Mouse (Mus musculus) naive thymus-derived CD4-positive, alpha-beta T cell, adult 5 months (primary cell): Measurements from ENCODE around the gene Sit1. TPM values are rescaled to one million over a fixed set of nuclear protein-coding genes. Genes with fewer than 3 reads are reported as not detected.

Experiments
- polyA plus RNA-seq: library from polyadenylated mRNA; unstranded; fragments of 100-300 nt; shearing (Covaris generic); gene quantifications from one replicate; pipeline ENCODE4 v1.2.1, GENCODE M21; 2017

Sit1 gene
- polyA plus RNA-seq, result 102 TPM

GRCm38 (mm10) chr4:43483535-43484091, at the start of gene Sit1:
Gene Sit1, minus strand, starts transcription at chr4:43483734.

DNA sequence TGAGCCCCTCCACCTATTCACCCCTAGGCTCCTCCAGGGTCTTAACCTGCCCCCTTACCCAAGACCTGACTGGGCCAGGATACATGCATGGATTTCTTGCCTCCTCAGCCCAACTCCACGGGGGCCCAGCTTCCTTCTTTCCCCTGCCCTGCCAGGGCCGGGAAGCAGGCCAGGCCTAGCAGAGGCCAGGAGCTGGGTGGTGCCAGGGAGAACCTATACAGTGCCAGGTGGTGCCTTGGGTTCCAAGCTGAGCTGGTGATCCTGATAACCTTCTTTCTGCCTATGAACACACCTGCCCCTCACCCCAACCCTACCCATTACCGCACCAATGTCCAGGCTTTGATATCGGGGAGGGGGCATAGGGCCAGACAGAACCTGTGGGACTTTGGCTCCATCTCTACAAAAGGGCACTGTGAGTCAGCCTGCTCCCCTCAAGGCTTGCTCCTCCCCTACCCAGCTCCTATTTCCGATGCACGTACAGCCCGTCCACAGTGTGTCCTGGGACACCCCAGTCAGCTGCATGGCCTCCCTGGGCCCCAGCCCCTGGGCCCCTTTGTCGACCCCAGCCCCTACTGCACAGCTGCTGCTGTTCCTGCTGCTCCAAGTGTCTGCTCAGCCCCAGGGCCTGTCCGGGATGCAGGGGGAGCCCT, 23.1 kb upstream of the Sit1 start, which contains the start of gene Car9:
Car9 (plus strand) TSS at position 431 of the 650 bp plus-strand sequence.

GRCm38 (mm10) chr4:43499407-43500333, 16.1 kb upstream of the Sit1 start, which contains the start of gene Arhgef39:
Gene Arhgef39, minus strand, starts transcription at chr4:43499695.

DNA sequence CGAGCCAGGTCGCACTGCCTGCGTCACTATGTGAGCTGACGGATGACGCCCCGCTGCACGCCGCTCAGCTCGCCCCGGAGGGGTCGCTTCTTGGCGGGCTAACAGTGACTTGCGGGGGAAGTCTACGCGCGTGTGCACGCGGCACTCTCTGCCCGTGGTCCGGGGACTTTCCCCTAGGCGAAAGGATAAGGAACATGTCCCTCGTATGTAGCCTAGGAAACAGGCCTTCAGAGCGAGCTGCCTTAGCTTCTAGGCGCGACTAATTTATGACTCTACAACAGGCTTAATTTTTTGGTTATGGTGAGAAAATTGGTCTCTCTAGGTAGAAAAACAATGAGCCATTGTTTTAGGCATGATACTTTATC, 9.3 kb upstream of the Sit1 start, which contains the start of gene Ccdc107:
Ccdc107 (plus strand) TSS at position 80 of the 365 bp plus-strand sequence.

GRCm38 (mm10) chr4:43454041-43454836, 29.3 kb downstream of the Sit1 start, which contains the start of gene Cd72:
Gene Cd72, minus strand, starts transcription at chr4:43454628.

GRCm38 (mm10) chr4:43441639-43442038, 41.9 kb downstream of the Sit1 start, which contains the start of gene Tesk1:
Gene Tesk1, plus strand, starts transcription at chr4:43441939.

Other genes starting within 250 kb of the Sit1 start
- not detected for gene Atp8b5, start 216.6 kb downstream of the Sit1 start, polyA plus RNA-seq
- gene Rusc2, start 101.8 kb downstream of the Sit1 start, polyA plus RNA-seq, result not detected
- not detected for gene Fam166b, start 54.6 kb downstream of the Sit1 start, polyA plus RNA-seq
- 44.9 TPM for gene Tesk1, start 41.8 kb downstream of the Sit1 start, polyA plus RNA-seq
- gene Cd72, start 29.1 kb downstream of the Sit1 start, polyA plus RNA-seq, result 59.9 TPM
- gene Ccdc107, start 9.2 kb upstream of the Sit1 start, polyA plus RNA-seq, result 52.6 TPM
- gene Arhgef39, start 16.0 kb upstream of the Sit1 start, polyA plus RNA-seq, result 6.2 TPM
- gene Car9, start 23.2 kb upstream of the Sit1 start, polyA plus RNA-seq, result 0.42 TPM
- gene Tpm2, start 40.0 kb upstream of the Sit1 start, polyA plus RNA-seq, result not detected
- 82.1 TPM for gene Creb3, start 78.6 kb upstream of the Sit1 start, polyA plus RNA-seq
- gene Tln1, start 79.0 kb upstream of the Sit1 start, polyA plus RNA-seq, result 240 TPM
- 9.6 TPM for gene Rgp1, start 95.0 kb upstream of the Sit1 start, polyA plus RNA-seq
- 39.8 TPM for gene Gba2, start 95.1 kb upstream of the Sit1 start, polyA plus RNA-seq
- gene Msmp, start 100.8 kb upstream of the Sit1 start, polyA plus RNA-seq, result 2.4 TPM
- gene Npr2, start 148.2 kb upstream of the Sit1 start, polyA plus RNA-seq, result not detected
- not detected for gene Spag8, start 169.9 kb upstream of the Sit1 start, polyA plus RNA-seq
- gene Hint2, start 172.7 kb upstream of the Sit1 start, polyA plus RNA-seq, result 37.8 TPM
- 1.2 TPM for gene Tmem8b, start 185.2 kb upstream of the Sit1 start, polyA plus RNA-seq
- 0.96 TPM for gene Fam221b, start 185.4 kb upstream of the Sit1 start, polyA plus RNA-seq
- gene Olfr70, start 217.1 kb upstream of the Sit1 start, polyA plus RNA-seq, result not detected
- gene Olfr71, start 226.5 kb upstream of the Sit1 start, polyA plus RNA-seq, result not detected
- gene Hrct1, start 243.5 kb upstream of the Sit1 start, polyA plus RNA-seq, result not detected
- gene Spaar, start 246.3 kb upstream of the Sit1 start, polyA plus RNA-seq, result not detected